Mouse (Mus musculus) layer of hippocampus, postnatal 25 days (tissue): ENCODE results near the gene Olfr1238. TPM values are rescaled to one million over a fixed set of nuclear protein-coding genes. Genes with fewer than 3 reads are reported as not detected.

Experiments
- DNase-seq, 2 experiments: peaks; one replicate each; pipeline ENCODE4 v3.0.0; 2022; ENCODE audit warnings: mixed read lengths in 2 of 2, low spot score in 1 of 2; ENCODE audit errors: extremely low spot score in 1 of 2
- total RNA-seq, 2 experiments: library from RNA; stranded (reverse); gene quantifications; 2 replicates each; pipeline ENCODE4 v1.2.3; 2021

Olfr1238 gene
- not detected for total RNA-seq

DNA sequence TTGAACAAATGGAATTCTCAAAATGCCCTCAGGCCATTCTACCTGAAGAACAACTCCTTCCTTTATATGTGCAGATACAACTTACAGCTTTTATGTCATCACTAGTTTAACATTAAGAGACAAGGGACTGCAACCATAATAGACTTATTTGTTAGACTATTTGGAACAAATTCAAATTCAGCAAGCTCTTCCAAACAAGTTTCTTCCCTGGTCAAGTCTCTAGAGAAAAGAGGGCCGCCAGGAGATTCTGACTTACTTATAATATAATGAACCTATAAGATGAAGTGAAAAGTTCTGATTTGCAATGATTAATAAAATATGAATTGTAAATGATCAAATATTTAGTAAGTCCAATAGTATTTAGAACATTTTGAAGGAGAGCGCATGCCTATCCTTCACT lies at the start of gene Olfr1238:
Gene Olfr1238, minus strand, starts transcription at position 101 of the 400 bp plus-strand sequence.
- DNase-seq, result no peak

DNA sequence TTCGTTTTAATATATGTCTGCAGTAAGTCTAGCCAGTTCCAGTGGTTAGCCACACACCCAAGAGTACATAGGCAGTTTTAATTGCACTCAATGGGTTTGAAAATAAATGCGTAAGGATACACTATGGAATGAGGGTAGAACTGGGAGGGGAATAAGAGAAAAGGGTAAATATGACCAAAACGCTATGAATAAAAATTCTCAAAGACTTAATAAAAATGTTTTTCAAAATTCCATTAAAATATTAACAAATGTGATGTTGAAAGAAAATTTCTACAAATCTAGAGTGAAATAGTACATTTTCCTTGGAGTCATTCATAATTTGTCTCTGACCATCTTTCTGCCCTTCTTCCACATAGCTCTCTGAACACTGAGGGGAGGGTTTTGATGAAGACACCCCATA lies 33.4 kb upstream of the Olfr1238 start, which contains the start of gene Olfr1240:
Gene Olfr1240, minus strand, starts transcription at position 101 of the 400 bp plus-strand sequence.
- no peak for DNase-seq

DNA sequence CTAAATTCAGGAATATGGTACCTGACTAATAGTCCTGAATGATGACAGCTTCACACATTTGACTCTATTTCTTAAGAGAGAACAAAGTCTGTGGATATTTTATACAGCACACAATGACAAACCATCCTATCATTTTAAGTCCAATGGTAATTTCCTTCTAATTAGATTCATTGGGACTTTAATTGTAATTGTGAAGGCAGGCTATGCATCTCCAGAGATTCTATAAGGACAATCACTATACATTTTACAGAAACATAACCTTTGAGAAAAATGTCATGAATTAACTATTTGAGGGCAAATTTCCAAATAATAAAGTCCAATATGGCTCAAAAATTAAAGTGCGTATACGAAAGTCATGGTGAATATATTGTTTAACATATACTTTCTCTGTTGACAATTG lies 10.8 kb upstream of the Olfr1238 start, which contains the start of gene Olfr1239:
Gene Olfr1239, minus strand, starts transcription at position 101 of the 400 bp plus-strand sequence.
- no peak for DNase-seq

- no peak for DNase-seq
Measured at GRCm38 (mm10) chr2:89414557-89414956, 5.1 kb upstream of the Olfr1238 start.

DNA sequence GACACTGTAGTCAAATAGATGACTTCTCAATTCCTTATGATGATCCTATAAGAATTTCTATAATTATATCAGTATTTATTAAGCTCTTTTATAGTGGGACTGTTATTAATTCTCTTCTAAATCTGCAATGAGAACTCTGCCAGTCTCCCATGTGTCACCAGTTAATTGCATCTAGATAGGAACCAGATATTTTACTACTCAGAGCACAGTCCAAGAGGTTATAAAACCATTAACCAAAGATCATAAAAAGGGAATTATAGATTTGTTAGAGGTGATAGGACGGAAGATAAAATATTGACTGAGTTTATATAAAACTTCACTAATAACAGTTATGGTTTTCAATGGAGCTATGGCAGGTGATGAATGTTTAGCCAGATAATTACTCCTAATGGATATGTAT lies 8.6 kb downstream of the Olfr1238 start:
- no peak for DNase-seq

- no peak for DNase-seq
Measured at GRCm38 (mm10) chr2:89364765-89365164, 44.7 kb downstream of the Olfr1238 start, which contains the start of gene Olfr1234. TSS of gene Olfr1234 (minus strand) at chr2:89364865.

Other genes with a start within 250 kb of the Olfr1238 start
- gene Olfr1224-ps1, start 245.6 kb downstream of the Olfr1238 start, total RNA-seq, result not detected
- not detected for gene Olfr1225, start 235.0 kb downstream of the Olfr1238 start, total RNA-seq
- not detected for gene Olfr1226, start 209.6 kb downstream of the Olfr1238 start, total RNA-seq
- gene Olfr1228, start 155.6 kb downstream of the Olfr1238 start, total RNA-seq, result not detected
- gene Olfr1229, start 121.7 kb downstream of the Olfr1238 start, total RNA-seq, result not detected
- gene Olfr1230, start 112.4 kb downstream of the Olfr1238 start, total RNA-seq, result not detected
- not detected for gene Olfr1231, start 102.6 kb downstream of the Olfr1238 start, total RNA-seq
- gene Olfr1232, start 80.0 kb downstream of the Olfr1238 start, total RNA-seq, result not detected
- not detected for gene Olfr1233, start 67.3 kb downstream of the Olfr1238 start, total RNA-seq
- not detected for gene Olfr1234, start 44.8 kb downstream of the Olfr1238 start, total RNA-seq
- gene Olfr1239, start 10.7 kb upstream of the Olfr1238 start, total RNA-seq, result not detected
- gene Olfr1240, start 33.3 kb upstream of the Olfr1238 start, total RNA-seq, result not detected
- gene Olfr1241, start 77.5 kb upstream of the Olfr1238 start, total RNA-seq, result not detected
- gene Olfr1242, start 88.7 kb upstream of the Olfr1238 start, total RNA-seq, result not detected
- gene Olfr1243, start 121.8 kb upstream of the Olfr1238 start, total RNA-seq, result not detected
- gene Olfr1245, start 168.8 kb upstream of the Olfr1238 start, total RNA-seq, result not detected
- not detected for gene Olfr1246, start 183.5 kb upstream of the Olfr1238 start, total RNA-seq
- not detected for gene Olfr1247, start 204.5 kb upstream of the Olfr1238 start, total RNA-seq
- gene Olfr1248, start 208.6 kb upstream of the Olfr1238 start, total RNA-seq, result not detected
- gene Olfr1249, start 225.3 kb upstream of the Olfr1238 start, total RNA-seq, result not detected